Mouse (Mus musculus): ENCODE measurements around the gene Thsd1.
"Not testable (repeated sequence)": the region's sequence is repeated elsewhere in the genome, so short reads cannot be mapped to it uniquely, and the experiment has no call there.

The Thsd1 gene

GRCm38 (mm10) chr8:22264787-22265186 is 37.7 kb downstream of the Thsd1 start:
- no peak for DNase-seq (ENCODE audit: low read depth)

GRCm38 (mm10) chr8:22265194-22265593 is 38.1 kb downstream of the Thsd1 start:
- DNase-seq (ENCODE audit: low read depth): no peak

- no peak for DNase-seq (ENCODE audit: low read depth)
Observed at GRCm38 (mm10) chr8:22266809-22267208, 39.7 kb downstream of the Thsd1 start.

- DNase-seq (ENCODE audit: low read depth): peak; percentile 7
Observed at GRCm38 (mm10) chr8:22273142-22273541, 46.0 kb downstream of the Thsd1 start.

DNA sequence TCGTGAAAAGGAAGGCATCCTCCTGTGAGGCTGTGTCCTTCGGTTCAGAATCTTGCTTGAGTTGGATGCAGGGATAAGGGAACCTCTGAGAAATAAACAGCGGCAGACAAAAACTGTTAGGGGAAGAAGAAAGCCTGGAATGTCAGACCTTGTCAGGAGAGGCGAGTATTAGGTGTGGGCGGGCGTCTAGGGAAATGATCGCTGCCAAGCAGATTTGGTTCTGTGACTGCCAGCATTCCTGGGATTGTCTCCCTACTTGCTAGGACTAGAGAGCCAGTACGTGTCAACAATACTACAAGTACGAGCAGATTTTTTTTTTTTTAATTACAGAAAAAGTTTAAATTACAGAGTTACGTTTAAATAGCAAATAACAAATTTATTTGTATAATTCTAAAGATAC is 47.5 kb downstream of the Thsd1 start:
- no peak for DNase-seq (ENCODE audit: low read depth)

- DNase-seq (ENCODE audit: low read depth): no peak
Observed at GRCm38 (mm10) chr8:22282999-22283491, 55.9 kb downstream of the Thsd1 start, which contains the start of gene Tpte. TSS of gene Tpte (plus strand) at chr8:22283441.

DNA sequence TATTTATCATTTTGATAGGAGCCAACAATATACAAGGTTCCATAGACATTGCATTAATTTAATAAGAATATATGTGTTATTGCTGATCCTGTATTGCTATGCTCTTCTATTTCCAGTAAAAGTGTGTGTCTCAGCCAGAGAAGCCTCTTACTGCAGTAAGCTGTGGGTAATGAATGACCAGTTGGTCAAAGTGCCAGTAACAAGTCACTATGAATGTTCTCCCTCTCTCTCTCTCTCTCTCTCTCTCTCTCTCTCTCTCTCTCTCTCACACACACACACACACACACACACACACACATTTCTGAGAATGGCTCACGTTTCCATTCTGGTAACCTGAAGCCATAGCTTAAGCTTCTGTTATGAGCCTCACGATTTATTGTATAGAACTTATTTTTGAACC is 75.2 kb downstream of the Thsd1 start:
- DNase-seq (ENCODE audit: low read depth): no peak

DNA sequence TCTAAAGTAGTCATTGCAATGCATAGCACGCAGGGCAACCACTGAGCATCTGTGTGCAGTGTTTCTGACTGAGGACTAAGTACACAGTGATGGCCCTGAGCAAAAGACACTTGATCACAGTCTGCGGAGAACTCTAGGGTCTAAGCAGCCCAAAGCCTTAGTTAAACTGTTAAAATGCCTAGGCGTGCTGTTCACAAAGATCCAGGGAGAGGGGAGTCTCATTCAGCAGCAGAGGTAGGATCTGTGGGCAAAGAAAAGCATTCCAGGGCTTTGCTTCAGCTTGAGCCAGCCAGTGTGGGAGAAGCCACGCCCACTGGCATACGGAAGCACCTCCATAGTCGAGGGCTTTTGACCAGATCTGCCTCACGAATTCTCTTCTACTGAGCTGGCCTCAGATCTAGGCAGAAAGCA is 75.8 kb downstream of the Thsd1 start:
- DNase-seq (ENCODE audit: low read depth): no peak

DNA sequence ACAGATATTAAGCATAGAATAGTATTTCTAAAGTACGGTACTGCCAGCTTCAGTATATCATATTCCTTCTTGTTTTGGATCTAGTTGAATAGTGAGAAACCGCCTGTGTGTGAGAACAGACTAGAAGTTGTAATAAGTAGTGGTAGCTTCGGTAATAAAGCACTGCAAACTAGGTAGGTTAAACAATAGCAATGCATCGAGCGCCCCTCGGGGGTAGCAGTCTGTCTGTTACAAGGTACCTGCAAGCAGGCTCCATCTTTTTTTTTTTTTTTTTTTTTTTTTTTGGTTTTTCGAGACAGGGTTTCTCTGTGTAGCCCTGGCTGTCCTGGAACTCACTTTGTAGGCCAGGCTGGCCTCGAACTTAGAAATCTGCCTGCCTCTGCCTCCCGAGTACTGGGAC is 76.9 kb downstream of the Thsd1 start:
- not testable (repeated sequence) for DNase-seq (ENCODE audit: low read depth)

DNA sequence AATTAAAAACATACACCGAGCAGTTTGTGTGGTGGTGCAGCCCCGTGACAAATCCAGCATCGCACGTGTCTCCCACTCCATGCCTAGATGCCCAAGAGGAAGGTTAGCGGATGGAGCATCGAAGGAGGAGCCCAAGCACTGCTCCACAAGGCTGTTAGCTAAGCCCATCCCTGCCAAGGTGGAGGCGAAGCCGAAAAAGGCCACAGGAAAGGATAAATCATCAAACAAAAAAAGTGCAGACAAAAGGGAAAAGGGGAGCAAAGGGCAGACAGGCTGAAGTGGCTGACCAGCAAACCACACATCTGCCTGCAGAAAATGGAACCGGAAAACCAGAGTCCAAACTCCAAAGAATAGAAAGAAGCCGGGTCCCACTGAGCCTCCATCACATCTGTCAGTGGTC is 79.9 kb downstream of the Thsd1 start:
- no peak for DNase-seq (ENCODE audit: low read depth)
